Mouse (Mus musculus): Measurements from ENCODE around the gene Frmd8.

The Frmd8 gene

GRCm38 (mm10) chr19:5849843-5850527 lies 25.1 kb downstream of the Frmd8 start:
- DNase-seq (ENCODE audit: low read depth, low spot score), result peak; percentile 40

- DNase-seq (ENCODE audit: low read depth, low spot score), result no peak
Measured at GRCm38 (mm10) chr19:5848826-5849672, 26.0 kb downstream of the Frmd8 start.

GRCm38 (mm10) chr19:5848032-5848825 lies 26.8 kb downstream of the Frmd8 start:
- DNase-seq (ENCODE audit: low read depth, low spot score), result no peak

GRCm38 (mm10) chr19:5847306-5847796 lies 27.7 kb downstream of the Frmd8 start:
- no peak for DNase-seq (ENCODE audit: low read depth, low spot score)

DNA sequence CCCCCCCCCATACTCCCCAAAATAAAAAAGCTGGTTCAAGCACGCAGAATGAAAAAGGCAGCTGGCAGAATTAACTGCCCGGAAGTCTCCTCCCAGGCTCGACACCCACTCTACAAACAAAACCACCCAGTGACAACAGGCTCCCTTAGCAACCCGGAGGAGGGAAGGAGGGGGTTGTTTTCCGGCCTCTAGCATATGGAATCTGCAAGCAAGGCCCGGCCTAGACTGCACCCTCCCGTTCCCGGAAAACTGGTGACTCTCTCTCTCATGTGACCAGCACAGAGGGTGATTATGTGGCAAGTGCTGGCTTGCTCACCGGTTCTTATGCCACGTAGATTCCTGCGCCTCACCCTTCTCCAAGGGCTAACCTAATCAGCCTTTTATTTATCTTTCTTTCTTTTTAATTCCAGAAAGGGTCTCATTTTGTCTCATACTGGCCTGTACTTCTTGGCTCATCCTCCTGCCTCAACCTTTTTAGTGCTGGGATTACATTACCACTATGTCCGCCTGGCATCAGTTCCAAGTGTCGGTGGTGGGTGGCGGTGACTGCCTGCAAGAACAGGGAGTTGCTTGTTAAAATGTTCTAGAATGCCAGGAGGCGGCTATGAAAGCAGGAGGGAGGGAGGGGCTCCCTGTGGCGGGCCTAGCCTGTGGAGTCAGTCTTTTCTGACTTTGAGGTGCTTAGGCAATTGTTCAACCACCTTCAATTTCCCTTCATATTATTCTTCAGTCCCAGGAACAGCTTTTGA lies 28.3 kb downstream of the Frmd8 start:
- peak; percentile 88 for DNase-seq (ENCODE audit: low read depth, low spot score)

- no peak for DNase-seq (ENCODE audit: low read depth, low spot score)
Measured at GRCm38 (mm10) chr19:5846154-5846553, 28.9 kb downstream of the Frmd8 start.

DNA sequence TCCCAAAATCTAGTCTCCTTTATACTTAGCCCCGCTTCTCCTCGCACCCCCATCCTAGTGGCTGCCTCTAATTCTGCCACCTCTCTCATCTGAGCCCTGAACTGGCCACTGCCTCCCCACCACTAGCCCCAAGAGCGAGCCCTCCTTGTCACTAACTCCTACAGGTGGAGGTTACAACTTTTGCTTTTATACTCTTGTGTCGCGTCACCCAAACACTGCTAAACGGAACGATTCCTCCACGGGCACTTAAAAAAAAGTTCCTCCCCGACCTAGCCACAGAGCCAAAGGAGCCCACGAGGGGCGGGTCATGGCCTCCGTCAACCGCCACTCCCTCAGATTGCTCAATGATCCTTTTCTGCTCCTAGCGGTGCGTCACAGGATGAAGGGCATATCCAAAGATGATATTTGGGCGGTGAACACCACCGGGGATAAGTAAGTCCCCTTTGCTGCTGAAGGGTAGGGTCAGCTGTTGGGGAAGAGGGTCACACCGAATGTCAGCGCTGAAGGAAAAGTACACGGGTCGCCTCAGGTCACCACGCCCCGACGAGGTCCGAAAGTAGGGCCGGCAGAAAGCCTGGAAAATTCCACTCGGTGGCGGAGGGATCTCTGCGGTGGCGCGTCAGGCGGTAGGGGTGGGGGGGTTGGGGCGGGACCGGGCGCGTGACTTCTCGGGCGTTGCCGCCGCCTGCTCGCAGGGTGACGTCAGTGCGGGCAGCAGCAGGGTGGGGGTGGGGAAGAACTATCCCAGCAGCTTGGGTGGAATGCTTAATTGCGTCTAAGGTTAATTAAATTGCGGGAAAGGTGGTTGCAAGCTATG lies 29.5 kb downstream of the Frmd8 start:
- peak; percentile 83 for DNase-seq (ENCODE audit: low read depth, low spot score)

- no peak for DNase-seq (ENCODE audit: low read depth, low spot score)
Measured at GRCm38 (mm10) chr19:5844831-5845318, 30.2 kb downstream of the Frmd8 start.

DNA sequence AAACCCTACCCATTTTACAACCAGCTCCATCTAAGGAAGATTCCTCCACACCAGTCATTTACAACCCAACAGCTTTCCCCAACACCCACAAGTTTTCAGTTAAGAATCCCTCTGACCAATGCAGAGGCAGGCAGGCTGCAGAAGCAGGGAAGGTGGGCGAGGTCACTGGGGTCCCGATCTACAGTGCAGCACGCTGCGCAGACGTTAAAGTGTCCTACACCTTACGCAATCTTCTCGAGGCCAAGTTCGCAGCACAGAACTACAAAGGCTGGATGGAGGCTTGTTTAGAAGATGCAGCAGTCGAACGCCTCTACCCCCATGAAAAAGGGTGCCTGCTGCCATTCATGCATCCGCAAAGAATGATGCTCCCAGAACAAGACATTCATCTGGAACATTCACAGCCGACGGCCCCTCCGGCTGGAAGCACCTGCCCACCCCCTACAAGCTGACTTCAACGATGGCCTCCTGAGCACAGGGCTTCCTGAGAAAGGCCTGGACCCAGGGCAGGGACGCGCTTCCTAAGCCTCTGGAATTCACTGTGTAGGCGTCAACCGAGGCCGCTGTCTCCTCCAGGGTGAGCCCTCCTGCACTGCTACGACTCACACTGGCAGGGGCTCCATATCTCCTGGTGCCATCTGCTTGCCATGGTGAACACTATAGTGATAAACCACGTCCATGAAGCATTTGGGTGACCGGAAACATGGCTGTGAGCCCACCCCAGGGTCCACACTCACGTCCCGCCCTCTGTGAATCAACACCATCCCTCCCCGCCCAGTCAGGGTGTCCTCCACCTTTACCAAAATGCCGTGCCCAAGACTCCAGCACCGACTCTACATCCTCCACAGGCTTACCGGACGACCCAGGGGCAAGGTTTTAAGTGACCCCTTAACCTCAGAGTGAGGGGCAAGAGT lies 31.0 kb downstream of the Frmd8 start:
- no peak for DNase-seq (ENCODE audit: low read depth, low spot score)

DNA sequence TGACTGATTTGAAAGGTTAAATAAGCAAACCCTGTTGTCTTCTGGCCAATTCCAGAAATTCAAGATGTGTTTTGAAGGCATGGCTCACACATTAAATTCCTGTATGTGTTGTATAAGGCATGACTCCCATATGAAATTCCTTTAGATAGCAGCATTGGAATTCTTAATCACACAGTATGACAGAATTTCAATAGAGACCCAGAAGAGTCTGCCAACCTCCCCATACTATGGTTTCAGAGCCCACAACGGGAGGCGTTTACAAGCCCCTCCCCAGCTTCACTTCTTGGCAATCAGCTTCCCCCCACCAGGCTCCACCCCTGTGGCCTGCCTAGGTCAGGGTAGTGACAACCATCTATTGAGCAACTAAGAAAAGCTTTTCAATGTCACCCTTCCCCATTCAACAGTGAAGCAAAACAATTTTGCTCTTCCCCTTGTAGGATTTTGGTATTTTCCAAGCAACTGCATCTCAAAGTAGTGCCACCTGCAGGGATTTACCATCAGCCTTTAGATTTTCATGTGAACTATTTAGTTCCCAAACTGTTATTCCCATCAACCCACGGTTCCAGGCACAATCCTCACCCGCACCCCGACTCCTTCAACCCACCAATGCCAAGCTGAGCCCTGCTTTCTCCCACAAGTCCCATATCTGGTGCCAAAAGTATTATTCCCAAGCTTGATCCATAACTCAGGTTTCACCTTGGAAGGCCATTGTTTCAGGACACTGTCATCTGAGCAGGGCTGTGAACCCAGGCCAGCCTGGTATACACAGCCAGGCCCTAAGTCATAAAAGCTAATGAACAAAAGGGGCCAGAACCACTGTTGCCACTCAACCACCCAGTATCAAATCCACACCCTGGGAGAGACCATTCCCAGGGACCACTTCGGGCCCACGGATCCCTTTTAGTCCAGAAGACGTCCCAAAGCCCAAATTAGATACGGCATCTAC lies 32.0 kb downstream of the Frmd8 start:
- DNase-seq (ENCODE audit: low read depth, low spot score), result no peak

DNA sequence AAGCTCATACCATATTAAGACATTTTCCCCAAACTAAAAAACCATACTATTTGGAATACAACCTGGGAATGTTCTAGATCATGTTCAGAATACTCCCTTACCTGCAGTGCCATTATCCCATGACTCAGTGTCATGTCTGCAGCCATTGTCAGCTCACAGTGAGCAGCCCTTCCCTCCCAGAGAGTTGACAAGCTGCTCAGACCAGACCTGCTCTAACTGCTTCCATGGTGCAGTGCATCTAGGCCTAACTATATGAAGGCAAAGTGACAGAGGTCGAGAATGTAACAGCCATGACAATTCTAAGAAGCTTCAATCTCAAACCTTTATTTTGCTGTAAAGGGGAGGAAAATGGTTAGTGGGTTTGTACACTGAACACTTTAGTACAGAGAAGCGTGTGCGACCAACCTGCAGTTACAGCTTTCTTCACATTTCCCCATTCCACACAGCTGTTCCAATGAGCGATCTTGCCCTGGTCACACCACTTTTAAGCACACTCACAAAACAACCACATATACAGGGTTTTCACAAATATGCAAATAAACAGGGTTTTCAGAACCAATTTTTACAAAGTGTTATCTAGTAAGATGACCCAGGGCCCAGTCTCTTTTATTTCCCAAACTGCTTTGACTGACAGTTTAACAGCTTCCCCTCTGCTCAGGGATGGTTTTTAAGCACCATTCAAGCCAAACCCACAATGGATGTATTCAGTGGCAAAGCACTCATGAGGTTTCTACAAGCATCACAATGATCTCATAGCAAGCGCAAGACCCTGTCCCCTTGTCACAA lies 32.9 kb downstream of the Frmd8 start:
- no peak for DNase-seq (ENCODE audit: low read depth, low spot score)

DNA sequence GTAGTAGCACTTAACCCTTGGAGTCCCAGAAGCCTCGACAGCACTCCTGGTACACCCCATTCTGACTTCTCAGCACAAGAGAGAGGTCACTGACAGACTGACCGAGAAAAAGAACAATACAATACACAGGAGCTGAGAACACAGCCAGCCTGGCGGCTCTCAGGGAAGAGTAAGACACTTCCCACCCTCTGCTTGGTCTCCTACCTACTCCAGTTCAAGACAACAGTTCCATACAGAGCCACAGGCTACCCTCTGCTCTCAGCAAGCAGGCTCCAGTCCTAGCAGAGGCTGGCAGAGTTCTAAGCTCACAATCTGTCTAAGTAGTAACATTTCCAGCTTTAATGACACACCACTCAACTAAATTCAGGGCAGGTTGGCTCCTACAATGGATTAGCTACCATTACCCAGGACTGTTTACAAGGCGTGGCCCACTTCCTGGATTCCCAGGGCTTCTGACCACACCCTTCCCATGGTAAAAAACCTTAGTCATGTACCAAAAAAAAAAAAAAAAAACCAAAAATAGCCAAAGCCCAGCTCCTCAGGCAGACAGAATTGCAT lies 33.6 kb downstream of the Frmd8 start:
- DNase-seq (ENCODE audit: low read depth, low spot score), result no peak

GRCm38 (mm10) chr19:5840890-5841388 lies 34.1 kb downstream of the Frmd8 start:
- no peak for DNase-seq (ENCODE audit: low read depth, low spot score)

GRCm38 (mm10) chr19:5840086-5840889 lies 34.8 kb downstream of the Frmd8 start:
- no peak for DNase-seq (ENCODE audit: low read depth, low spot score)

- no peak for DNase-seq (ENCODE audit: low read depth, low spot score)
Measured at GRCm38 (mm10) chr19:5839317-5840085, 35.6 kb downstream of the Frmd8 start.
